Mouse (Mus musculus) thymus, postnatal 0 days (tissue): ENCODE measurements at regions not wholly inside any gene's neighbourhood (a gene's known extent, or its start where the extent isn't known, plus 50 kb on each side); places are given as distances from the start of the nearest gene placed in this dataset.

ENCODE experiments used
- DNase-seq: peaks from one replicate; pipeline ENCODE4 v3.0.0-alpha.2; 2015; ENCODE audit warnings: low spot score

DNA sequence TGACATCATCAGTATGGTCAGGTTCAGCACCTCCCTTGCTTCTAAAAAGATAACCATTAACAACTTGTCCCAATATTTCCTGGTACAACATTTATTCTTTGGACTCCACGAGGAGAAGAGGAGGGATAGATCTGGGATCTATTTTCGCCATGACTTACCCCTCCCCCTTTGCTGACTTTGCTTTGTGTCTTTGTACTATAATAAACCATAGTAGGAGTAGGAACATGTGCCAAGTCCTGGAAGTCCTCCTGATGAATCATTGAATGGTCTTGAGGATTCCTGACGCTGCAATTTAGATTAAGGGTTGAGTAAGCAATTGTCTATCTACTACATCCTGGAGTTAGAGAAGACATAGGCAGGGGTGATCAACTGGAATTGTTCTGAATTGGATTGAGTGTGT is 71.2 kb downstream of the Rbm11 start:
- DNase-seq = no peak

DNA sequence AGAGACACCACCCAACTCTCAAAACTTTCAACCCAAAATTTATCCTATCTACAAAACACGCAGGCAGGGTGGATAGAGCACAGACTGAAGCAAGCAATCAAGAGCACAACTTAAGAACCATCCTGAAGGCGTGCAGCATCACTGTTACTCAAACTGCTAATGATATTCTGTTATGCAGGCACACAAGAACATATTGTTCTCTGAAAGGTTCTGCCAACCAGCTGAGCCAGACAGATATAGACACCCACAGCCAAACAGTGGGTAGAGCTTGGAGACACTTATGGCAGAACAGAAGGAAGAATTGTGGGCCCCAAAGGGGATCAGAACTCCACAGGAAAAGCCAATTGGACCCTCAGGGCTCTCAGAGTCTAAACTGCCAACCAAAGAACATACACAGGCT is 74.9 kb downstream of the Rbm11 start:
- DNase-seq = no peak

DNA sequence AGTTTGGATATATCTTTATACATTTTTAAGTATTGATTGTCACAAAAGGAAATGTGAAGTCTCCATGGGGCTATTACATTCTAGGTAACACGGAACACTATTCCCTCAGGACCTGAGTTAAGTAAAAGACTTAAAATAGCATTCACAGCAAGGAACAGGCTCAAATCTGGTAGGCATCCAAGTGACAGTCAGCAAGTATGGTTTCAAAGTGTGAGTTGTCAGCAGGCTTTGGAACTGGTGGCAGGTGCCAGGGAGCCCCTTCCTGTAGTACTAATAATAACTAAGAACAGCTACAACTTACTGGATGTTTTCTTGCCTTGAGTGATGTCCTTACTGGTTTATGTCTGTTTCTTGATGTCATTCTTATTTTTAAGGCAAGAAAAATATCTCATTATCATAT is 79.5 kb downstream of the Rbm11 start:
- DNase-seq = no peak

DNA sequence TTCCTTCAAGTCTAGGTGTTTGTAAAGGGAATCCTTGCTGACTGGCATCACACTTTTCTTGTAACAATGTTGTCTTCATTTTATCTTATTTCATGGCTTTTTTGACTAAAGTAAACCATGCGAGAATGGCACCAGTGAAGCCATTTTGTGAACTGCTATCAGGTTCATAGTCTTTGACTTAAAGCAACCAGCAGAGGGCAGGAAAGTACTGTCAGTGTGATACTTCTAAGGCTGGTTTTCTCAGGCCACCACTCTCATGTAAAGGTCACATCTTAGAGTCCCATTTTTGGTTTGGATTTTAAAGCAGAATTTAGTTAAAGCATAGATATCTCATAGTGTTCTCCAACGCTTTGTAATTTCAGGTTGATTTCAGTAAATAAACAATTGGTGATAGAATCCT is 83.2 kb downstream of the Rbm11 start:
- DNase-seq = peak; percentile 47

DNA sequence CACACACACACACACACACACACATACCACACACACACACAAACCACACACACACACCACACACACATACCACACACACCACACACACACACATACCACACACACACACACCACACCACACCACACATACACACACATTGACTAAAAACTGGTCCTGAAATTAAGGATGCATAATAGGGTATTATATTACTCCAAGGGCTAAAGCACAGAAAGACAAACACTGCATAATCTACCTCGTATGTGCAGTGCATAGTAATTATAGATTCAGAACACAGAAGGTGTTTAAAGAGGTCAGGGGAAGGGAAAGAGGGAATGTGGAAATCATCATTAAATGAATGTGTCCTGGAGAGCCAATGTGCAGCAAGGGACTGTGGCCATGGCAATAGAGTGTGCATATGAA is 84.5 kb downstream of the Rbm11 start:
- no peak for DNase-seq
